Mouse (Mus musculus): ENCODE results near the gene Senp5. TPM values are rescaled to one million over a fixed set of nuclear protein-coding genes. Genes with fewer than 3 reads are reported as not detected.

Senp5 gene
- 23.5 and 25.6 TPM in 2 replicates for polyA plus RNA-seq (2011; ENCODE audit: insufficient read depth, insufficient read length, low read depth, missing spikeins)

DNA sequence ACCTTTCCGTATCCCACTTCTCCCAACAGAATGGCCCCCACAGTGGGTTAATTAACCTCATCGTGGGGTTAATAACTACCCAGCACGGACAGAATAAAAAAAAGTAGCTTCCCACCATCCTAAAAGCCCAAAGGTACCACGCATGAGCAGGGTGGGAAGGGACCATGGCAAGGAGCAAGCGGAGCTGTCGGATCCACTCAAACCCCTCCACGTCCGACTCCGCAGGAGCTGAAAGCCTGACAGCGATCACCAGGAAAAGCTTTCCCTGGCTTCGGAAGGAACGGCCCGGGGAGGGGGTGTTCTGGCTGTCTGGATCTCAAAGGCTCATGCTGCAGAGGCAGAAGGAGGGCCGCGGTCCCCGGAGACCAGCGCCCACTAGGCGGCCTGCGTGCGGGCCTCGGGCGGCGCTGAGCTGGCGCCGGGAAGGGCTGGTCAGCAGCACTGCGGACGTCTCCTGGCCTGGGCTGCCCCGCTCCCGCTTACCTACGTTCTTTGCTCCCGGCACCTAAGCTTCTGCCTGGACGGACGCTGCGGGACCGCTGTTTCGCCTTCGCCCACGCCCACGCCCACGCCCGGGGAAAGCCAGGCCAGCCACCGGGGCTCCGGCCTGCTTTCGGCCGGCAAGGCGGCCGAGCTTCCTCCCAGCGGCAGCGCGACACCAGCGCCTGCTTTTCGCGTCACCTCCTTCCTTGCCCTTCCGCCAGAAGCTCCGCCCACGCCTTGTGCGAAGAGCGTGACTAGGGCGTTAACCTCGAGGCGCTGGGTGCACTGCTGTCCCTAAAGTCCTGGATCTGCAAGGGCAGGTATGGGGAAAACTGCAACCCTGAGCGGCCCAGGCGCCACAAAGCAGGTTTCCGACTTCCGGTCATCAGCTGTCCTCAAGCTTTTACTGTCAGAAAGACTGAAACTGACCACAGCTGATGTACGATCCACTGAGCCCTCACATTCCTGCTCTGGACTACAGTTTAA, at the start of gene Senp5:
TSS of gene Senp5 (minus strand) at position 779 of the 969 bp plus-strand sequence.
- H3K9ac ChIP-seq (ENCODE audit: low read depth, poor library complexity, severe bottlenecking), result peak within 1 kb of the TSS; percentile 63
- no peaks in the 10 kb centered on the region; the same call in 1 of the 2 replicates for H3K36me3 ChIP-seq (ENCODE audit: control insufficient read depth, insufficient read depth, low read length, poor library complexity, severe bottlenecking)
- peak within 1 kb of the TSS; percentile 52; the same call in 1 of the 2 replicates for H3K27ac ChIP-seq (ENCODE audit: insufficient read depth, low read length)
- H3K27me3 ChIP-seq (ENCODE audit: control insufficient read depth, insufficient read depth, low read length, poor library complexity, severe bottlenecking), result no peaks in the 10 kb centered on the region
- peak; percentile 67; the same call in 1 of the 2 replicates for TF ChIP-seq EP300 (IDR thresholded peaks at IDR 0.05; ENCODE audit: insufficient read depth, low read depth, low read length)
- no peak for TF ChIP-seq CTCF (IDR thresholded peaks at IDR 0.05; ENCODE audit: low read depth, low read length)
- peak; percentile 64 for TF ChIP-seq POLR2A (IDR thresholded peaks at IDR 0.05; ENCODE audit: insufficient read depth, low read length)
- H3K4me3 ChIP-seq (ENCODE audit: low read depth, low read length), result peak within 1 kb of the TSS; percentile 82
- no peaks in the 10 kb centered on the region for H3K4me1 ChIP-seq (ENCODE audit: control insufficient read depth, insufficient read depth, low read length)
- H3K9me3 ChIP-seq (replicated peaks; ENCODE audit: control insufficient read depth, insufficient read depth, low read length, poor library complexity, severe bottlenecking), result no peaks in the 10 kb centered on the region

DNA sequence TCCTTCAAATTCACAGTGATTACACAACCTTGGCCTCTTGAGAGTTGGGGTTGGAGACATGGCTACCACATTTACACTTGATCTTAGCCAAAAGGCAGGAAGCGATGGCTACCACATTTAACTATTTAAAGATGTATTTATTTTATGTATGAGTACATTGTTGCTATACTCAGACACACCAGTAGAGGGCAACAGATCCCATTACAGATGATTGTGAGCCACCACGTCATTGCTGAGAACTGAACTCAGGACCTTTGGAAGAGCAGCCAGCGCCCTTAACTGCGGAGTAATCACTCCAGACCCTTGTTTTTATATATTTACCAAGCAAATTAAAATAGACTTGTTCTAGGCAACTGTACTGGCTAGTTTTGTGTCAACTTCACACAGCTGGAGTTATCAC, 39.3 kb upstream of the Senp5 start:
- Histone ChIP-seq H3K27ac (ENCODE audit: insufficient read depth, low read length) (no peak overlapping the region), H3K9me3 (replicated peaks; ENCODE audit: control insufficient read depth, insufficient read depth, low read length, poor library complexity, severe bottlenecking) (no peaks in the 10 kb centered on the region), H3K4me1 (ENCODE audit: control insufficient read depth, insufficient read depth, low read length) (no peaks in the 10 kb centered on the region), H3K36me3 (ENCODE audit: control insufficient read depth, insufficient read depth, low read length, poor library complexity, severe bottlenecking) (peaks cover 31% of the 10 kb centered on the region), H3K9ac (ENCODE audit: low read depth, poor library complexity, severe bottlenecking) (no peak overlapping the region), H3K27me3 (ENCODE audit: control insufficient read depth, insufficient read depth, low read length, poor library complexity, severe bottlenecking) (no peaks in the 10 kb centered on the region), H3K4me3 (ENCODE audit: low read depth, low read length) (no peak overlapping the region)
- TF ChIP-seq CTCF (IDR thresholded peaks at IDR 0.05; ENCODE audit: low read depth, low read length), result no peak
- no peak for TF ChIP-seq POLR2A (IDR thresholded peaks at IDR 0.05; ENCODE audit: insufficient read depth, low read length)
- no peak for TF ChIP-seq EP300 (IDR thresholded peaks at IDR 0.05; ENCODE audit: insufficient read depth, low read depth, low read length)

DNA sequence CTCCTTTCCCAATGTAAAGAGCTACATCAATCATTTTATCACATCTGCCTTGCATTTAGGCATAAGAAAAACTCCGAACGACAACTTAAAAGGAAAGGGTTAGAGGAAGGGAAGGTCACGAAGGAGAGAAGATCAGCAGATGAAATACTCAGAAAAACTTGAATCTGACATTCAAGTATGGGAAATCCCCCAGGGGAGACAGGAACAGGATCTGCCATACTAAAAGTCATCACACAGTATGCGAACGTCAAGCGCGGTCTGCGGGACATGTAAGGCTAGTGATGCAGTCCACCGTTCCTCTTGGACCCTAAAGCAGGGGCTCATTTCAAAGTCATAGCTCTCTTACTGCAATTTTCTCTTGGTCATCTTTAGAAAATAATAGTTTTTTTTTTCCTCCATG, 16.6 kb upstream of the Senp5 start:
- peaks cover 32% of the 10 kb centered on the region for H3K36me3 ChIP-seq (ENCODE audit: control insufficient read depth, insufficient read depth, low read length, poor library complexity, severe bottlenecking)
- H3K9me3 ChIP-seq (replicated peaks; ENCODE audit: control insufficient read depth, insufficient read depth, low read length, poor library complexity, severe bottlenecking), result no peaks in the 10 kb centered on the region
- TF ChIP-seq CTCF (IDR thresholded peaks at IDR 0.05; ENCODE audit: low read depth, low read length) (no peak), EP300 (IDR thresholded peaks at IDR 0.05; ENCODE audit: insufficient read depth, low read depth, low read length) (no peak), POLR2A (IDR thresholded peaks at IDR 0.05; ENCODE audit: insufficient read depth, low read length) (no peak)
- H3K27me3 ChIP-seq (ENCODE audit: control insufficient read depth, insufficient read depth, low read length, poor library complexity, severe bottlenecking), result no peaks in the 10 kb centered on the region
- H3K9ac ChIP-seq (ENCODE audit: low read depth, poor library complexity, severe bottlenecking), result no peak overlapping the region
- H3K4me3 ChIP-seq (ENCODE audit: low read depth, low read length), result no peak overlapping the region
- no peak overlapping the region for H3K27ac ChIP-seq (ENCODE audit: insufficient read depth, low read length)
- no peaks in the 10 kb centered on the region for H3K4me1 ChIP-seq (ENCODE audit: control insufficient read depth, insufficient read depth, low read length)

DNA sequence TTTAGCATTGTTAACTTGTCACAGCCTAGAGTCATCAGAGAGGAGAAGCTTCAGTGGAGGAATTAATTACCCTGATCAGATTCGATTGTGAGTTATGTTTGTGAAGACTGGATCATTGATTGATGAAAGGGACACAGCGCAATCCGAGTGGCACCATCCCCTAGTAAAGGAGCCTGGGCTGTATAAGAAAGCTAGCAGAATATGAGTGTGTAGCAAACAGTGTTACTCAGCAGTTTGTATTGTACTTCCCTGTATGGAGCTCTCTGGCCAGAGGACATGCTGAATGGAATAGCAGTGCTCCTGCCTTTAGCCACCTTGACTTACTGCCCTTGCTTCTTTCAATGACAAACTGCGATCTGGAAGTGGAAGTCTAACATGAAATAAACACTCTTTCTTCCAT, 7.2 kb upstream of the Senp5 start:
- no peaks in the 10 kb centered on the region for H3K27me3 ChIP-seq (ENCODE audit: control insufficient read depth, insufficient read depth, low read length, poor library complexity, severe bottlenecking)
- no peak overlapping the region for H3K9ac ChIP-seq (ENCODE audit: low read depth, poor library complexity, severe bottlenecking)
- no peaks in the 10 kb centered on the region for H3K9me3 ChIP-seq (replicated peaks; ENCODE audit: control insufficient read depth, insufficient read depth, low read length, poor library complexity, severe bottlenecking)
- H3K4me3 ChIP-seq (ENCODE audit: low read depth, low read length), result no peak overlapping the region
- no peaks in the 10 kb centered on the region for H3K4me1 ChIP-seq (ENCODE audit: control insufficient read depth, insufficient read depth, low read length)
- H3K36me3 ChIP-seq (ENCODE audit: control insufficient read depth, insufficient read depth, low read length, poor library complexity, severe bottlenecking), result no peaks in the 10 kb centered on the region
- H3K27ac ChIP-seq (ENCODE audit: insufficient read depth, low read length), result no peak overlapping the region
- no peak for TF ChIP-seq EP300 (IDR thresholded peaks at IDR 0.05; ENCODE audit: insufficient read depth, low read depth, low read length)
- no peak for TF ChIP-seq CTCF (IDR thresholded peaks at IDR 0.05; ENCODE audit: low read depth, low read length)
- TF ChIP-seq POLR2A (IDR thresholded peaks at IDR 0.05; ENCODE audit: insufficient read depth, low read length), result no peak

DNA sequence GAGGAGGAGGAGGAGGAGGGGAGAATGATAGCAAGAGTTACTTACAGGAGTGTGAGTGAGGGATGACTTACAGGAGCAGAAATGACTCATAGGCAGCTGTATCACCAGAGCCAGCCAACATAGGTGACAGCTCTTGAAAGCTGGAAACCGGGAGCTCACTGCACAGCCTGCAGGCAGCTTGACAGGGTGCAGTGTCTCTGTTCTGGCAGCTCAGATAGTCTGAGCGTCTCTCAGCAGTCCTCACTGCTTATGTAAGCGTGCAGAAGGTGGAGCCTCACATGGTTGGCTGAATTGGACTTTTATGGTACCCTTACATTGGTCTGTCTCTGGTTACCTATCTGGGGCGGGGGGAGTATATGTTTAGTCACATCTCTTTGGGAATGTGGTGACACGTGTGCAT, 6.8 kb upstream of the Senp5 start:
- H3K4me1 ChIP-seq (ENCODE audit: control insufficient read depth, insufficient read depth, low read length), result no peaks in the 10 kb centered on the region
- TF ChIP-seq EP300 (IDR thresholded peaks at IDR 0.05; ENCODE audit: insufficient read depth, low read depth, low read length) (no peak), CTCF (IDR thresholded peaks at IDR 0.05; ENCODE audit: low read depth, low read length) (no peak), POLR2A (IDR thresholded peaks at IDR 0.05; ENCODE audit: insufficient read depth, low read length) (no peak)
- H3K9ac ChIP-seq (ENCODE audit: low read depth, poor library complexity, severe bottlenecking), result no peak overlapping the region
- H3K4me3 ChIP-seq (ENCODE audit: low read depth, low read length), result no peak overlapping the region
- no peaks in the 10 kb centered on the region for H3K36me3 ChIP-seq (ENCODE audit: control insufficient read depth, insufficient read depth, low read length, poor library complexity, severe bottlenecking)
- H3K27me3 ChIP-seq (ENCODE audit: control insufficient read depth, insufficient read depth, low read length, poor library complexity, severe bottlenecking), result no peaks in the 10 kb centered on the region
- H3K9me3 ChIP-seq (replicated peaks; ENCODE audit: control insufficient read depth, insufficient read depth, low read length, poor library complexity, severe bottlenecking), result no peaks in the 10 kb centered on the region
- H3K27ac ChIP-seq (ENCODE audit: insufficient read depth, low read length), result no peak overlapping the region

All from ES-Bruce4 (cell line).